Mouse (Mus musculus) heart, postnatal 4 days (tissue): ENCODE measurements around the gene Il18. TPM values are rescaled to one million over a fixed set of nuclear protein-coding genes. Genes with fewer than 3 reads are reported as not detected.

Experiments used
- DNase-seq: peaks from one replicate; pipeline ENCODE4 v3.0.0; 2021
- total RNA-seq, 2 experiments: library from RNA; stranded (reverse); gene quantifications; 2 replicates each; pipeline ENCODE4 v1.2.3; 2021

The Il18 gene
- total RNA-seq, 2 experiments from 2014 or later, result 1.3 to 2.0 TPM

DNA sequence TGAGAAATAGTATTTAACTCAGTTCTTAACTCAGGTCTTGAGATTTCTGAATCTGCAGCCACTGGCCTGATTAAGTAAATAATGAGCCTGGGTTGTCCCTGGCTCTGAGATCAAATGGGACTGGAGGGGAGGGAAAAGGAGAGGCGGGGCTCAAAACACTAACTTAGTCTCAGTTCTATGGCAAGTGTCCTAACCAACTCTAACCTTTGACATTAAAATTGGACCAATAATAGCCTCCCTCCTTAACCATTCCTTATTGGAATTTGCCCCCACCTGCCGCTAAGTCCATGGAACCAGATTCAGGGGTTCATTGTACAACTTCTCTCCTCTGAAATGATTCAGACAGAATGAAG is 443 bp downstream of the Il18 start, which contains the start of gene Bco2:
TSS of gene Bco2 (minus strand) at position 88 of the 353 bp plus-strand sequence.
- no peak for DNase-seq

- DNase-seq, result no peak
Measured at GRCm38 (mm10) chr9:50561145-50561917, 6.7 kb downstream of the Il18 start, which contains the start of gene Tex12. TSS of gene Tex12 (minus strand) at chr9:50561325.

- DNase-seq, result no peak
Measured at GRCm38 (mm10) chr9:50561918-50562360, 7.3 kb downstream of the Il18 start.

- peak; percentile 24 for DNase-seq
Measured at GRCm38 (mm10) chr9:50565173-50565572, 10.5 kb downstream of the Il18 start.

DNA sequence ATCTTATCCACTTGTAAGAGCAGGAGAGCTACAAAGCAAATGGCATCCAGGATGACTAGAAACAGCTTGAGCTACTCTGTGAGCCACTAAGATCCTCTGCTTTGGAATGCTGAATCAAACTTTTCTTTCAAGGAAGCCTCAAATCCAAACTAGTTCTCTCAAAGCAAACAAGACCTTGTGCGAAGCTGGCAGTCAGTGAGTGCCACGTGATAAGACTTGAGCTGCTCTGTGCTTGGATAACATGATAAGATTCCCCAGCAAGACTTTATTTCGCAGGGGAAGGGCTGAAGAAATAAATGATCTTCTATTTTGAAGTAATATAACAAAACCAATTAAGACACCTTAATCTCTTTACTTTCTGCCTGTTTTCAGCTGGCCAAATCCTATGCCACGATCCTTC is 11.3 kb downstream of the Il18 start:
- no peak for DNase-seq

DNA sequence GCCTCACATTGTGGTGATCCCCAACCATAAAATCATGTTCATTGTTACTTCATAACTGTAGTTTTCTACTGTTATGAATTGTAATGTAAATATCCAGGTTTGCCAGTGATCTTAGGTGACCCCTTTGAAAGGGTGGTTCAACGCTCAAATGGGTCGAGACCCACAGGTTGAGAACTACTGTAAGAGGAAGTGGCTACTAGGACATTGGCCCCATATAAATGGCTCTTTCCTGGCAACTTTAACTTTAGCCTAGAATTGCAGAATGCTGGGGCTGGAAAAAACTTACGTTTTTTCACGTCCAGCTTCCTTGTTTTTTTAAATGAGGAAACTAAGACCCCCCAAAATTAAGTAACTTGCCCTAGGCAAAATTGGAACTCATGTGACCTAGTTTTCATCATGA is 12.7 kb downstream of the Il18 start:
- no peak for DNase-seq

DNA sequence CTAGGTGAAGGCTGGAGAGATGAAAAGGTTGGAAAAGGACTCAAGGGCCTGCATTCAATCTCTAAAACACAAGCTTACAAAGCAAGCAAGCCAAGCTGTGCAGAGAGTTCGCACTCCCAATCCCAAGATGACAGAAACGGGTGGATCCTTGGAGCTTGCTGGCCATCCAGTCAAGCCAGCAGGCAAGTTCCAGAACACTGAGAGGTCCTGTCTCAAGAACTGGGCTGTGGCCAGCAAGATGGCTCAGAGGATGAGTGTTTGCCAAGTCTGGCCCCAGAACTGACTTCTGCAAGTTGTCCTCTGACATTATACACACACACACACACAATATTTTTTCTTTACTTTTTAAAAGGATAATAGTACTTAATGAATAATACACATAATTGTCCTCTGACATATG is 13.3 kb downstream of the Il18 start:
- no peak for DNase-seq

DNA sequence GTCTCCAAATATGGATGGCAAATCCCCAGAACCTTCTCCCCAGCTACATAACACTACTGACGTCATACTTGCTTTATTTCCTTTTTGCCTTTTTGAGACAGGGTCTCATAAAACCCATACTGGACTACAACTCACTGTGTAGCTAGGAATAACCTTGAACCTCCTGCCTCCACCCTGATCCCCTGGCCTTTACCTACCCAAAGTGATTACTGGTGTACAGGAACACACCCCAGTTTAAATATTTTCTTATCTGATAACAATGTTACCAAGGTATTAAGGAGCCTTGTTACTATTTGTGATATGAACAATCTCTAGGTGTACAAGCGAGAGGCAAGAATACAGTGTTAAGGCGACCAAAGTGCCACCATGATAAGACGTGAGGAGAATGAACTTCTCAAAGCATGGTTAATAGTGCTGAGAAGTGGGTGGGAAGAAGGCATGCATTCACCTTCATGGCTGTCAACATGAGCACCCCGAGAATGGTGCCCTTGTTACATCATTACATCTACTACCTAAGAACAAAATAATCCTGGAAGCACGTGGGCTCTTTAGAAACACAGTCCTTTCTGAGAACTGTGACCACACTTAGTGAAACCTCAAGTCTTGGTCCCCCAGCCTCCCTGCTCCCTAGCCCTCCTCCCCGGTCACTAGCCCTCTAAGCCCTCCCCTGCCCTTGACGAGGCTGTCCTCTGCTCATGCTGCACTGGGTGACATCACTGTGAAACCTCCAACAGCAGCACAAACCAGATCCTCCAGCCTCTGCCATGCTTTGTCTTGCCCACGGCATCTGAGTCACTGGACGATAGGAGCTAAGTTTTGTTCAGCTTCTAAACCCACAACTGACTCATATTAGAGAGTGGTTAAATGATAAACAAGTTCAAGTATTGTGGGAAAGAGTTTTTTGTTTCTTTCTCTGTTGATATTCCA is 15.2 kb downstream of the Il18 start:
- DNase-seq, result no peak

GRCm38 (mm10) chr9:50580370-50580769 is 25.7 kb downstream of the Il18 start:
- no peak for DNase-seq

GRCm38 (mm10) chr9:50585145-50585818 is 30.7 kb downstream of the Il18 start:
- DNase-seq, result no peak

DNA sequence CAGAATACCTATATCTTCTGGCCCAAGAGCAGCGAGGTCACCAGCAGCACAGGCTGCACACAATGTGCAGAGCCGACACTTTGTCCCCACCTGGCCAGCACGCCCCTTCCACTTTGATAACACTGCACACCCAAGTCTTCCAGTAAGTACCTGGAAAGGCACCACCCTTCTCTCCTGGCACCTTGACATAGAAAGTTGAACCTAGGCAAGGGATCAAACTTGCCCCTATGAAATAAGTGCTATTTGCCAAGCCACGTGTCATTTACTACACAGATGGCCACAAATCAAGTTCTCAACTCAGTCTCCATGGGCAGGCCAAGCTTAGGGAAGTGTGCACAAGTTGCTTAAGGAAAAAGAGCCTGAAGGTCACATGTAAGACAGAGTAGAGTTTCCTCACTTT is 32.3 kb downstream of the Il18 start:
- DNase-seq, result no peak

DNA sequence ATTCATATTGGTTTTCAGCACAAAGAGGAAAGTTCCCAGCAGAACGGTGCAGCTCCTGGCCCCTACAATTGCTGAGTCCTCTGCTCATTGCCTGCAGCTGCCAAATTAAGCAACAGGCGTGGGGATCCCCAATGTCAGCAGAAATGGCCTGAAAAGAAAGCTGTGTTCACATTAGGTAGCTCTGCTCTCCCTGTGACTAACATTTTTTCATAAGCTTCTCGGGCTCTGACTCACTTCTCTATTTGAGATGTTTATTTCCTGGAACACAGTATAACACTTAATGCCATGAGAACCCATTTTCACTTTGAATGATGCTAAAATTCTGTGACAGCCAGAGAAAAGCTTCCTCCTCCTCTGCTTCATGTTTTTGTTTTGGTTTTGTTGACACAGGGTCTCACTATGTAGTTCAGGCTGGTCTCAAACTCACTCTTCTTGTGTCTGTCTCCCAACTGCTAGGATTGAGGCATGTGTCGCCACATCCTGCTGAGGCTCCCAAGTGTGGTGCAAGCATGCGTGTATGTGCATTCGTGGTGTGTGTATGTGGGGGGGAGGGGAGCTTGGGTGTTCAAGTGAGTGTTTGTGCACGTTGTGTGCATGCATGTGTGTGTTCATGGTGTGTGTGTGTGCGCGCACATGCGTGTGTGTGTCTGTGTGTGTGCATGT is 36.4 kb downstream of the Il18 start:
- no peak for DNase-seq

DNA sequence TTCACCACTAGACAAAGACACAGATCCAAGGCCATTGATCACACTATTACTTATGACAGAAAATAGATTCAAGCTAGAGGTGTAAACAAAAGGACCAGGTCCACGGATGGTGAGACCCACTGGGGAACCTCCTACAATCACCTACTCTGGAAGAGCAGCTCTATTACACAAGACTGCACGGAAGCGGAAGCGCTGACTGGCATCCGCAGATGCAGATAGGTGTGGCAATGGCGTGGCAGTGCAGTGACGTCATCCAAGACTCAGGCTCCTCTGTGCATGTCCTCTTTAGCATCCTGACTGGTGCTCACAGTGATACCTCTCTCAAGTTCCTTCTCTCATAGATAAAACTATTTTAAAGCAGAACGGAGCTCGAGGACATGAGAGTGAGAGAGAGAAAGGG is 38.3 kb downstream of the Il18 start:
- no peak for DNase-seq

DNA sequence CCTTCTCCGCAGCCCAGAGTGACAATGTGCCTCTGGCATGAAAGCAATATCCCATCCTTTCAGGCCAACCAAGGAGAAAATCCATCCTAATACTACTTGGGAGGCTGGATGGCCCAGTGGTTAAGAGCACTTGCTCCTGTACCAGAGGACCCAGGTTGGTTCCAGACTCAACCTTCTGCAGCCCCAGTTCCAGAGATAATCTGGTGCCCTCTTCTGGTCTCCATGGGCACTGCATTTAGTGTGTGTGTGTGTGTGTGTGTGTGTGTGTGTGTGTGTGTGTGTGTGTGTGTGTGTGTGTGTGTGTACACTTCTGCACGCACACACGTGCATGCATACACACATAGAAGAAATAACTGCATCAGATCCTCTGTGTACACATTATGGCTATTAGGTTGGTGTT is 38.9 kb downstream of the Il18 start:
- peak; percentile 34 for DNase-seq

DNA sequence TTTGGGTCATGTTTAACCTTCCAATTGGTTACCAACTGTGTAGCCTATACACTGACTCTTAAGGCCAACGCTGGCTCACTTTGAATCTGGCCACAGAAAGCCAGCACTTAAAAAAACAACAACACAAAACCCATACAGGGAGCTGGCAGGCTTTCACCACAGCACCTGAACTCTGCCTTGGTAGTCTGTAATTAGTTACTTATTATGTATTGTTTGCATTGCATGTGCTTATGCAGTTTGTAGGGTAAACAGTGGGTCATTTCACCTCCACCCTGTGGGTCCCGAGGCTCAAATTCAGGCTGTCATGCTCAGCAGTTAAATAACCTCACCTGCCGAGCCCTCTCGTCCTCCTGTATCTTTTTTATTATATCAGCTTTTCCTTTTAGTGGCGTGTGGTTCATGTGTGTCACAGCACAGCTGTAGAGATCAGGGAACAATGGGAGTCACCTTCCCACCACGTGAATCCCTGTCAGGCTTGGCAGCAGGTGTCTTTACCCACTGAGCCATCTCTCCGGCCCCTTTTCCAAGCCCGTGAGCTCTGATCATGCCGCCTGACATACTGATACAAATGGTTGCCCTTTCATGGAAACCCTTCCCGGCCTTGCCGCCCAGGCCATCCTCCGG is 40.3 kb downstream of the Il18 start:
- no peak for DNase-seq

DNA sequence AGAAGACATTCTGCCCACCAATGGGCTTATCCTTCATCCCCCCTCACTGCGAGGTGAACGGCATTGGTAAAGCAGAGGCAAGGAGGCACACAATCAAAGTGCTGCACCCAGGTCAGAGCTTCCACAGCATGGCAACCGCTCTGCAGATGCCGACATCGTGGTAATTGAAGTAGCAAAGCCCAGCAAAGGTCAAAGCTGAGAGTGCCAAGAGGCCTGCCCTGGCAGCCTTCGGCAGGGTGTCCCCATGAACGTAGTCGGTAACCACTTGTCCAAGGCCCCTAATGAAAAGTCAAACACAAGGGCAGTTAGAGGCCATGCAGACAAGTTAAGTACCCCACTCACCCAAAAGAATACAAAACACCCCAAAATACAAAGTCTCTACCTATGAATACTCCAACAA is 42.3 kb downstream of the Il18 start:
- no peak for DNase-seq

- DNase-seq, result no peak
Measured at GRCm38 (mm10) chr9:50601536-50601935, 46.9 kb downstream of the Il18 start.

GRCm38 (mm10) chr9:50602055-50602845 is 47.6 kb downstream of the Il18 start:
- no peak for DNase-seq

GRCm38 (mm10) chr9:50603189-50603997 is 48.8 kb downstream of the Il18 start, which contains the start of the genes Sdhd and Timm8b:
TSS of gene Sdhd (minus strand) at chr9:50603812.
TSS of gene Timm8b (plus strand) at chr9:50603910.
- peak; percentile 94 for DNase-seq

DNA sequence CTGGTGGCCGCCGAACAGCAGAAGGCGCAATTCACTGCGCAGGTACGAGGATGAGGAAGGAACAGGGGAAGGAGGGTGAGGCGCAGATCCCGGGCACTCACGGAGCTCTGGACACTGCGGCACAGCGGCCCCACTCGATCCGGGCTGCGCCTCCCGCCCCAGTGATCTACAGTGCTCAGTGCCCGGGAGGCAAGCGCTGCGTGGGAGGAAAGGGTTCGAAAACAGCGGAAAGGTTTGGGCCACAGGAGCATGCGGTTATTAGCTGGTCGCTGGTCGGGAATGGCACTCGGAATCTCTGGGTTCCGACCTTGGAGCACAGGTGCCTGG is 49.3 kb downstream of the Il18 start:
- DNase-seq, result no peak
